Mouse (Mus musculus): Measurements from ENCODE around the gene Tsku.

Tsku gene

DNA sequence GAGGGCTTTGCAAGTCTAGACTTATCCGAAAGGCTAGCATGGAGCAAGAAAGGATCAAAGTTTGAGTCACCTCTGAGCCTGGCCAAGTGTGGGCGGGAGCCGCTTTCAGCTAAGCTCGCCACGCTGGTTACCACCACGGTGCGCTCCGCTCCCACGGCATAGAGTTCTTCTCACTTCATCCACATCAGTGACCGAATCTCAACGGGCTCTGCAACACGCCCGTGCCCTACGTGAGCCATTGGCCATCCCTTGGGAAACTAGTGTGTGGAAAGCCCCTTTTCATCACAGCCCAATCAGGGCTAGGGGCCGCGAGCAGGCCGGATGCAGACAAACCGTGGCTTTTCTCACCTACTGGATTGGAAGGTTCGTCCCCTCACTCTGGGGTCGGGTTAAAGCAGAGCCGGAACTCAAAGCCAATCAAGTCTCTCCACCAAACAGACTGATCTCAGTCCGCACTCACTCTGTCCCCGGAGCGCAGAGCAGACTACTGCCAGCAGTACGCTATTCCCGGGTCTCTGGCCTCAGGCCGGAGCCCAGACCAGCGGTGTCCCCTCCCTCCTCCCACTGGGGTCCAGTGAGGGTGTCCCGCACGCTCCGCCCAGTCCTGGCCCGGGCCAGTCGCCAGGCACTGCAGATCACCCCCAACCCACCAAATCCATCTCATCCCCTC is 1.0 kb downstream of the Tsku start:
- peak; percentile 48 for DNase-seq (ENCODE audit: low read depth, low spot score)

GRCm38 (mm10) chr7:98358016-98358415 is 3.1 kb downstream of the Tsku start:
- DNase-seq (ENCODE audit: low read depth, low spot score) = no peak

DNA sequence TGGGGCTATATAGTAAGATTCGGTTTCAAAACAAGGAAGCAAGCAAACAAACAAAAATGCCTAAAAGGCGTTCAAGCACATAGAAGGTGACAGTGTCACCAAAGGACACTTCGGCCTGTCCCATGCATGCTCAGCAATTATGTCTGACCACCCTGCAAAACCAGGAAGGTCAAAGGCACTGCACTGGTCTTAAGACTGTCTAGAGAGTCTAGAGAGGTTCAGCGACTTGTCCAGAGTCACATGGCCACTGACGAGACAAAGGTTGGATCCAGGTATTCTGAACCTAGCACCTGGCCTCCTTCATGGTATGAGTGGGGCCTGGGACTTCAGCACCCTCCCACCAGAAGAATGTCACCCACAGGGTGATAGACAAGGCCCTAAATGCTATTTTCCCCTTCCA is 3.8 kb downstream of the Tsku start:
- DNase-seq (ENCODE audit: low read depth, low spot score) = no peak

DNA sequence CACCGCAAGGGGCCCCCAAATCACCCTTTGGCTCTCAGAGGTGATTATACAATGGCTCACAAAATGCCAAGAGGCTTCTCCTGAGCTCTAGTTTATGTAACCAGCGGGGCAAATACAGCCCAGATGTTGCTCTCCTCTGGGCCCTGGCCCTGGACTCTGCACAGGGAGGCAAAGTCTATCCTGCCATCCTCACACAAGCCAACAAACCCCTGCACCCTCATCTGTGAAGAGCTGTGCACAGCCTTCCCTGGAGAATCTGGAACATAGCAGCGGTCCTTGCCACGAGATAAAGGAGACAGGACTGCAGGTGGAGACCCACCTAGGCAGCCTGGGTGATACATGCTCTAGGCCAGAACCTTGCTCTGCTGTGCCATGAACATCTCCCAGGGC is 6.2 kb downstream of the Tsku start:
- DNase-seq (ENCODE audit: low read depth, low spot score) = no peak

- no peak for DNase-seq (ENCODE audit: low read depth, low spot score)
These were observed 6.8 kb downstream of the Tsku start for GRCm38 (mm10) chr7:98354160-98354920.

GRCm38 (mm10) chr7:98353616-98354015 is 7.5 kb downstream of the Tsku start:
- DNase-seq (ENCODE audit: low read depth, low spot score) = no peak

GRCm38 (mm10) chr7:98351523-98351922 is 9.6 kb downstream of the Tsku start:
- DNase-seq (ENCODE audit: low read depth, low spot score) = no peak

DNA sequence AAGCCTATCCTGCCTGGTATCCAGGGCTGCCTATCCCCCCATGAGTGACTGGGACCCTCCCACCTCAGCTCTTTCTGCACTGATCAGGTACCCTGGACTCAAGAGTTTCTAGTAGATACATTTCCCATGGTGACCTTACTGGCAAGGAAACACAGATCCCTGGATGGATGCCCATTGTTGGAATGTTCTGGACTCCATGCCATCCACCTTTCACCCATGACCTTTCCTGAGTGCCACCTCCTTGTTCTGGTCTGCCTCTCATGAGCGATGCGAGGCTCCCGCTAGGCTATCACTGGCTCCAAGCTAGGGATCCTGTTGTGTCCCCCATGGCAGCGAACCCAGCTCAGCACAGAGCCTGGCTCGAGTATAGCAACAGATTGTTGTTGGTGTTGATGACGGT is 11.3 kb downstream of the Tsku start:
- no peak for DNase-seq (ENCODE audit: low read depth, low spot score)

DNA sequence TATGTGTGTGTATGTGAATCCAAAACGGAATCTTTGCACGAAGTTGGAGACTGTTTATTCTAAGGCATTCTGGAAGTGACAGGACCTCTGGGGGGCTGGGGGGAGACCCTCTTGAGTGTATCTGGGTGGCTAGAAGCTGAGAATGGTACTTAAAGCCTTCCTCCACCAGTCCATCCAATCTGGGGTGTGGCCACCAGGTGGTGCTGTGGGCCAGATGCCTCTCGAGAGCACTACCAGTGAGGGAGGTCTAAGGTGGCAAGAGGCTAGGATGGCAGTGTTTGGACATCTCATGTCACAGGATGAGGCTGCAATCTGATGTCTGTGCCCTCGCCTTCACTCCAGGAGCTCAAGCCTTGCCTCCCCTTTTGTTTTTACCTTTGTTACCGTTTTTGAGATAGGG is 12.0 kb downstream of the Tsku start:
- peak; percentile 75 for DNase-seq (ENCODE audit: low read depth, low spot score)

GRCm38 (mm10) chr7:98348043-98348442 is 13.1 kb downstream of the Tsku start:
- DNase-seq (ENCODE audit: low read depth, low spot score) = peak; percentile 78

DNA sequence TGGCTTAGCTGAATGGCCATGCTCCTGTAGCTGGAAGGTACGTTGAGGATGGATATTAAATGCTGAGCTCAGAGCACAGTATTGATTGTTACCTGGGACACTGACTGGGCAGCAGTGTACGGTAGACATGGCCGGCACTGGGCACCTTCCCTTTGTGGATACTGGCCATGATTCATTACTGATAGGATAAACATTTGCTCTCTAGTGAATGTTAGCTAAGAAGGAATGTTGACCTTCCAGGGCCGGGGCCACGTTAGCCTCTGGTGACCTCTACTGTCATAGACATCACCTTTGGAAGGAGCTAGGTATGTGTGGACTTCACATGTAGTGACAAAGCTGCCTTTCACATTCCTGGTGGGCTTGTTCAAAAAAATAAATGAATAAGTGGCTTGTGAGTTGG is 13.7 kb downstream of the Tsku start:
- DNase-seq (ENCODE audit: low read depth, low spot score) = no peak

DNA sequence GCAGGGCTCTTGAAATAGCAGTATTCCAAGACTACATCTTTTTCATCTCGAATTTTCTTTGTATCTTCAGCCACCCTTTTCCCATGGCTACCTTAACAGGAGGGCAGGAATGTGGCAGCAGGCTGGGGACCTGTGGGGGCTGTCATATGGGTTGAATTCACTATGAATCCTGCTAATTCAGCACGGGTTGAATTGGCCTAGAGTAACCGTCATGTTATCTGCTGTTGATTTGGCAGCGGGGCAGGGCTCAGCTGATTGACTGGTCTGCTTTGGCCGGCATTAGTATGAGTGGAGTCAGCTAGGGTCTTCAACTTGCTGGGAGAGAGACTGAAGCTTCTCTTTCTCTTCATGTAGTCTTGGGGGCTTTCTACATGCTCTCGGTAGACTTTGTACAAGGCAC is 16.1 kb downstream of the Tsku start:
- DNase-seq (ENCODE audit: low read depth, low spot score) = no peak

GRCm38 (mm10) chr7:98344361-98344760 is 16.8 kb downstream of the Tsku start:
- DNase-seq (ENCODE audit: low read depth, low spot score) = peak; percentile 63

GRCm38 (mm10) chr7:98342249-98342648 is 18.9 kb downstream of the Tsku start:
- no peak for DNase-seq (ENCODE audit: low read depth, low spot score)

DNA sequence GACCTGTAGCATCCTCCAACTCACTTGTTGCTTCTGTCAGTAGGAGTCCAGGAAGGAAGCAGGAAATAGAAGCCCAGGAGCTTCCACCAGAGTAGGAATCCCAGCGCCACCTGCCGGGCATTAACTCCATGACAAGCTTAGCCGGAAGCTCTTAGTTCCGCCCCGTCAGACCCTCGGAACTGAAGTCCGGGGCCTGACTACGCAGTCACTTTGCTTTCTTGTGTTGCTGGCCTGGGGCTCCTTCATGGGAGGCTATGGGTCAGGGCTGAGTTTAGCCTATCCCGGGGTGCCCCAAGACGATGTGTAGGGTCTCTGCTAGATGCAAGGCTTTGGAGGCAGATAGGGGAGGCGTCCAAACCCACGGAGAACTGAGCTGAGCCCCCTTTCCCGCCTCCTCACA is 19.7 kb downstream of the Tsku start:
- DNase-seq (ENCODE audit: low read depth, low spot score) = peak; percentile 88

GRCm38 (mm10) chr7:98340343-98340742 is 20.8 kb downstream of the Tsku start:
- DNase-seq (ENCODE audit: low read depth, low spot score) = no peak

- no peak for DNase-seq (ENCODE audit: low read depth, low spot score)
These were observed 27.1 kb downstream of the Tsku start for GRCm38 (mm10) chr7:98333987-98334386.

DNA sequence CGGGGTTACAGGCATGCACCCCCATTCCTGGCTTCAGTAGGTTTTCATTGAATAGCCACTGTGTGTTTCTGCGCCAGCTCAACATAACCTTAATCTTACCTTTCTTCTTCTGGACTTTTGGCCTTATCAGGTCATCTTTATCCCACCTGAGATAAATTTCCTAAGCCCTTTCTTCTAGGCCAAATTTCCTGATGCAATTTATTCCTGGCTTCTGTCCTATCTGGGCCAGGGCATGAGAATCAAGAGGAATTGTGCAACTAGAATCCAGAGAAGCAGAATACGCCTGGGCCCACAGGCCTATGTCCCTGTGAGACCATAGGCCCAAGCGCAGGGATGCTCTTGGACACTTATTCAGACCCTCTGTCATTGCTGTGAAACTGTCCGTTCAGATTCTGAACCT is 27.6 kb downstream of the Tsku start:
- DNase-seq (ENCODE audit: low read depth, low spot score) = no peak

GRCm38 (mm10) chr7:98332678-98333397 is 28.3 kb downstream of the Tsku start:
- no peak for DNase-seq (ENCODE audit: low read depth, low spot score)

DNA sequence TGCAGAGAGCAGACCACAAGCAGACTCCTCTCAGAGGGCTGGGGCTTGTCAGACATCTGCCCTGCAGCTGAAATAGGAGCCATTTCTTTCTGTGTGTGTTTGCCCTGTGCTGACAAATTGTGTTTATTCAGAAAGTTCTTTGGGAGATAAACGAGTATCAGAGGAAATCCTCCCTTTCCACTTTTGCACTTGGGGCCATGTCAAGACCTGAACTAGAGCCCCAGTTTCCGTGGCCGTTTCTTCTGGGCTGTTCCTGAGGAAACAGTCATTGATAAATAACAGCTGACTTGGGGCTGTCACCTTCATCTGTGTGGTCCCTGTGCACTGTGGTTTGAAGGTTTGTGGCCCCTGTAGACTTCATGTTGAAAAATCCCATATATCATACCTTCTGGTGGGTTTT is 29.2 kb downstream of the Tsku start:
- DNase-seq (ENCODE audit: low read depth, low spot score) = no peak

GRCm38 (mm10) chr7:98330375-98331002 is 30.6 kb downstream of the Tsku start:
- no peak for DNase-seq (ENCODE audit: low read depth, low spot score)

GRCm38 (mm10) chr7:98329651-98330374 is 31.3 kb downstream of the Tsku start:
- no peak for DNase-seq (ENCODE audit: low read depth, low spot score)
